Mouse (Mus musculus) stomach, embryonic 16.5 days (tissue): ENCODE results near the gene Themis3. TPM values are rescaled to one million over a fixed set of nuclear protein-coding genes. Genes with fewer than 3 reads are reported as not detected.

Experiments used
- ATAC-seq: fragments of 200-750 bp; cut with Nextera tagmentation; 2 replicates; pipeline ENCODE4 v1.8.0; 2017; ENCODE audit warnings: moderate number of reproducible peaks, moderate TSS enrichment; ENCODE audit not compliant: insufficient read depth, low FRiP score
- H3K27ac ChIP-seq: fragments of 300-500 bp; sonication (generic); 2 replicates; pipeline ENCODE4 v1.5.1; 2014; ENCODE audit warnings: low read length
- H3K27me3 ChIP-seq: fragments of 300-500 bp; sonication (generic); 2 replicates; pipeline ENCODE4 v1.6.1; 2014; ENCODE audit warnings: low read length, control low read depth, mixed read lengths; ENCODE audit not compliant: control insufficient read depth, insufficient read depth
- H3K36me3 ChIP-seq: fragments of 300-500 bp; sonication (generic); 2 replicates; pipeline ENCODE4 v1.6.1; 2014; ENCODE audit warnings: low read length; ENCODE audit not compliant: control insufficient read depth, insufficient read depth
- H3K4me1 ChIP-seq: fragments of 300-500 bp; sonication (generic); 2 replicates; pipeline ENCODE4 v1.6.1; 2014; ENCODE audit warnings: low read length, control low read depth, mixed read lengths; ENCODE audit not compliant: control insufficient read depth, insufficient read depth
- H3K4me2 ChIP-seq: fragments of 300-500 bp; sonication (generic); 2 replicates; pipeline ENCODE4 v1.6.1; 2014; ENCODE audit warnings: low read depth, low read length, mixed read lengths
- H3K4me3 ChIP-seq: fragments of 300-500 bp; sonication (generic); replicated peaks from 2 replicates; pipeline ENCODE4 v1.5.1; 2014; ENCODE audit warnings: mild to moderate bottlenecking, low read length
- H3K9ac ChIP-seq: fragments of 300-500 bp; sonication (generic); 2 replicates; pipeline ENCODE4 v1.6.1; 2014; ENCODE audit warnings: low read length
- H3K9me3 ChIP-seq: fragments of 300-500 bp; sonication (generic); replicated peaks from 2 replicates; pipeline ENCODE4 v1.6.1; 2016; ENCODE audit warnings: low read length, control low read depth; ENCODE audit not compliant: control insufficient read depth
- WGBS: fragments of 180-500 bp; shearing (Covaris S2); extraction: QIAGEN DNeasy Blood & Tissue Kit; methylation state at CpG from one replicate; pipeline ENCODE4 v1.1.7; 2014; 5-methylcytosine and 5-hydroxymethylcytosine counted together
- polyA plus RNA-seq: library from polyadenylated mRNA; unstranded; fragments of >200 nt; fragmentation: Nextera tagmentation; extraction: Ambion mirVana; gene quantifications from 2 replicates; pipeline ENCODE4 v1.2.1, GENCODE M21; 2015

The Themis3 gene
- polyA plus RNA-seq: 0.23 and 0.45 TPM in 2 replicates

DNA sequence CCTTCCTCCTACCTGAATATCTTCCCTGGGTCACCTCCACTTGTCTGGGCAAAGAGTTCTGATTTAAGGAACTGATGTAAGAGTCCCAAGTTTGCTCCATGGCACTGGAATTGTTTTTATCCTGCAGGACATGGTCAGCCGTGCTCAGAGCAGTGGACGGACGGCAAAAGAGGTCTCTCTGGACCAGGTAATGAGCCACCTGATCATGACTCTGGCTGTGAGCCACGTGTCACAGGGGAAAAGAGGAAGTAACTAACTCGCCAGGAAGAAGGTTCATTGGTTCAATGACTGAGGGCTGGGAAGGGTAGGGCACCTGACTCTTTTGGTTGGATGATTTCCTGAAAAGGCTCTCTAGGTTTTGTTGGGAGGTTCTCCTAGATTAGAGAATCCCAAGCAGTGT is at the start of gene Themis3:
Gene Themis3, minus strand, starts transcription at position 187 of the 400 bp plus-strand sequence.
- Histone ChIP-seq H3K4me2 (no peak within 1 kb of the TSS), H3K36me3 (no peaks in the 10 kb centered on the region), H3K4me1 (no peaks in the 10 kb centered on the region), H3K9ac (no peak within 1 kb of the TSS), H3K4me3 (no peak within 1 kb of the TSS), H3K27ac (no peak within 1 kb of the TSS), H3K27me3 (no peaks in the 10 kb centered on the region), H3K9me3 (no peaks in the 10 kb centered on the region)
- ATAC-seq: no peak
- WGBS: 69% methylated on average over 5 of the region's 5 CpGs

DNA sequence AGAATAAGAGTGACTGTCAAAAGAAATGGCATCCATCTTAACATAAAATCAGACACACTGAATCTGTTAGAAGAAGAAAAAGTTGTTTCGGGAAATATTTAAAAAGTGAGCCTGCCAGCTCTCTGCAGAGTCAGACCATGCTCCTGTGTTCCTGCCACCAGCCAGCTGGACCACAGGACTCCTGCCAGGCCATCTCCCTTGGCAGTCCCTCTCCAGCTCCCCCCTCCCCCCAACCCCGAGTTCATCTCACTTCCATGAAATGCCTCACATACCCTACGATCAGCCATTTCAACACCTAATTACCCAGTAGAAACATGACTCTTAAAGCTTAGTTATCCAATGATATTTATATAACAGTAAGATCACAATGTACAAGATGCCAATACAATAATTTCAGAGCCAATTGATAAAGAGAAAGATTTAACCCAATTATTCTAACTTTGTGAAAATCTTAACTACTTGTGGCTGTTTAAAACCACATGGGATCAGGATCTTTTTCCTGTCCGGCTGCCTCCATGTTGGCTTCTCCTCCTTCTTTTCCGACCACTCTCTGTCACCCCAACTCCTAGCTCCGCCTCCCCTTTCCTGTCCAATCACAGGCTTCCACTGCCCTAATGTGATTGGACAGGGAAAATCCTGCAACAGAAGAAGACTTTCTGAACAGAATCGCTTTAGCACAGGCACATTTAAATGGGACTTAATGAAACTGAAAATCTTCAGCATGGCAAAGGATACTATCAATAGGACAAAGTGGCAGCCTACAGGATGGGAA is 43.7 kb upstream of the Themis3 start:
- no peak overlapping the region for H3K27ac ChIP-seq
- no peak for ATAC-seq
- H3K9ac ChIP-seq: no peak overlapping the region
- no peak overlapping the region for H3K4me3 ChIP-seq
- H3K36me3 ChIP-seq: no peaks in the 10 kb centered on the region
- H3K9me3 ChIP-seq: no peaks in the 10 kb centered on the region
- H3K4me2 ChIP-seq: no peak overlapping the region
- H3K27me3 ChIP-seq: no peaks in the 10 kb centered on the region
- no peaks in the 10 kb centered on the region for H3K4me1 ChIP-seq
- 84% methylated on average over 7 of the region's 7 CpGs for whole genome bisulfite sequencing

GRCm38 (mm10) chr17:66619996-66620656 is 25.7 kb upstream of the Themis3 start:
- Histone ChIP-seq H3K9me3 (no peaks in the 10 kb centered on the region), H3K4me3 (no peak overlapping the region), H3K4me2 (no peak overlapping the region), H3K36me3 (no peaks in the 10 kb centered on the region), H3K27me3 (no peaks in the 10 kb centered on the region), H3K9ac (no peak overlapping the region), H3K27ac (no peak overlapping the region), H3K4me1 (no peaks in the 10 kb centered on the region)
- 73% methylated on average over 13 of the region's 13 CpGs for WGBS
- ATAC-seq: no peak

GRCm38 (mm10) chr17:66619255-66619826 is 24.9 kb upstream of the Themis3 start:
- Histone ChIP-seq H3K9ac (no peak overlapping the region), H3K4me2 (no peak overlapping the region), H3K4me3 (no peak overlapping the region), H3K36me3 (no peaks in the 10 kb centered on the region), H3K9me3 (no peaks in the 10 kb centered on the region), H3K27me3 (no peaks in the 10 kb centered on the region), H3K4me1 (no peaks in the 10 kb centered on the region), H3K27ac (no peak overlapping the region)
- no peak for ATAC-seq
- WGBS: 85% methylated on average over 3 of the region's 3 CpGs

DNA sequence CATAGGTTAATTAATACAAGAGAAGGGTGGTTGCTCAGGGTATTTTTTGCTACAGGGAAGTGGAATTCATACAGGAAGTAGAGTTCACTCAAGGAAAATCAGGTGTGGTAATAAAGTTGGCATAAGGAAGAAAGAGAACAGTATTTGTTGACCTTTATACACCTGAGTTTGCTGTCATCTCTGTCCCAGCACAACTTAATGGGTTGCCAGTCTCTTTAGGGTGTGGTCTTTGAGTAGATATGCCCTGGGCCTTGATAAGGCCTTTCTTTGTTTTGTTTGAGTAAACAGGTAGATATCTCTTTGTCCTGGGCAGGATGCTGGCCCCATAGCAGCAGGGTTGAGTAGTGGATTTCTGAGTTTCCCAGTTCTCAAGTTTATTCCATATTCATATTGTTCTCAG is 15.6 kb upstream of the Themis3 start:
- H3K4me3 ChIP-seq: no peak overlapping the region
- no peaks in the 10 kb centered on the region for H3K27me3 ChIP-seq
- H3K9ac ChIP-seq: no peak overlapping the region
- ATAC-seq: 0 out of 2 replicates have a peak, but pooled peaks have one; percentile 40
- no peaks in the 10 kb centered on the region for H3K9me3 ChIP-seq
- H3K4me1 ChIP-seq: no peaks in the 10 kb centered on the region
- H3K4me2 ChIP-seq: no peak overlapping the region
- H3K27ac ChIP-seq: no peak overlapping the region
- H3K36me3 ChIP-seq: no peaks in the 10 kb centered on the region

DNA sequence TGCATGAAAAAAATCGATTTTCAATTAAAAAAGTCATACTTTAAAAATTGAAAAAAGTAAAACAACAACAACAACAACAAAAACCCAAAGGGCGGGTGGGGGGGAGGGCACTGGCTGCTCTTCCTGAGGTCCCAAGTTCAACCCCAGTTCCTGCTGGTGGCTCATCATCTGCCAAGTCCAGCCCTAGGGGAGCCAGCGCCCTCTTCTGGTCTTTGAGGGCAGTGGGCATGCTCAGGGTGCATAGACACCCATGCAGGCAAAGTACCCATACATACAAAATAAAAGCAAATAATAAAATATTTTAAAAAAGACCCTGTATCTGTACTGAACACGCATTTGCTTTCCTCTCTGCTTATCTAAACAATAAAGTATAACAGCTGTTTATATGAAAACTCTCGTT is 10.5 kb upstream of the Themis3 start:
- no peaks in the 10 kb centered on the region for H3K4me1 ChIP-seq
- no peak overlapping the region for H3K9ac ChIP-seq
- no peaks in the 10 kb centered on the region for H3K27me3 ChIP-seq
- WGBS: 64% methylated on average over 5 of the region's 5 CpGs
- H3K4me3 ChIP-seq: no peak overlapping the region
- H3K9me3 ChIP-seq: no peaks in the 10 kb centered on the region
- H3K4me2 ChIP-seq: no peak overlapping the region
- no peak overlapping the region for H3K27ac ChIP-seq
- no peaks in the 10 kb centered on the region for H3K36me3 ChIP-seq
- ATAC-seq: no peak

- H3K36me3 ChIP-seq: no peaks in the 10 kb centered on the region
- 92% methylated on average over 2 of the region's 2 CpGs for WGBS
- H3K9me3 ChIP-seq: no peaks in the 10 kb centered on the region
- H3K4me3 ChIP-seq: no peak overlapping the region
- ATAC-seq: no peak
- no peaks in the 10 kb centered on the region for H3K27me3 ChIP-seq
- no peak overlapping the region for H3K4me2 ChIP-seq
- no peaks in the 10 kb centered on the region for H3K4me1 ChIP-seq
- no peak overlapping the region for H3K9ac ChIP-seq
- H3K27ac ChIP-seq: no peak overlapping the region
Measured at GRCm38 (mm10) chr17:66601171-66601570, 6.8 kb upstream of the Themis3 start.

DNA sequence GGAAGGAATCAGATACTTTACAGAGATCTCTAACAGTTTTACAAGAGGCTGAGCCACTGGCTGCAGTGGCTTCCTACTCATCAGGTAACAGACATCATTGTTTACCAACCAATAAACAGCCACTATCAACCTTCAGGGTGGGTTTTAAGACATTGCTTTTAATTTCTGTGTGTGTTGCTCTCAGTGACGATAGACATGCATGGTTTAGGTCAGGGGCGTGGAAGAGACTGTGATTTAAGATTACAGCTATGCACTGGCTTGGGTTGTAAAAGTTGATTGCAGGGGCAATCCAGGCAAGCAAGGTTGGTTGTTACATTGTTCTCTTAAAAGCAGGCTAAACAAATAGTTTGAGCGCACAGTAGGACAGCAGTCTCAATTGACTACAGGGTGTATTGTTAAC is 1.4 kb upstream of the Themis3 start:
- no peak overlapping the region for H3K4me3 ChIP-seq
- WGBS: 66% methylated on average over 3 of the region's 3 CpGs
- H3K9ac ChIP-seq: no peak overlapping the region
- no peaks in the 10 kb centered on the region for H3K9me3 ChIP-seq
- no peak overlapping the region for H3K4me2 ChIP-seq
- H3K4me1 ChIP-seq: no peaks in the 10 kb centered on the region
- H3K27me3 ChIP-seq: no peaks in the 10 kb centered on the region
- H3K27ac ChIP-seq: no peak overlapping the region
- H3K36me3 ChIP-seq: no peaks in the 10 kb centered on the region
- ATAC-seq: no peak

- Histone ChIP-seq H3K4me1 (no peaks in the 10 kb centered on the region), H3K9ac (no peak overlapping the region), H3K9me3 (no peaks in the 10 kb centered on the region), H3K27ac (no peak overlapping the region), H3K4me3 (no peak overlapping the region), H3K4me2 (no peak overlapping the region), H3K36me3 (no peaks in the 10 kb centered on the region), H3K27me3 (no peaks in the 10 kb centered on the region)
- ATAC-seq: no peak
Measured at GRCm38 (mm10) chr17:66595256-66595655, 835 bp upstream of the Themis3 start.
